Comparison of ENCODE assay signal across 21 mouse cellular contexts in the genomic region with DNA sequence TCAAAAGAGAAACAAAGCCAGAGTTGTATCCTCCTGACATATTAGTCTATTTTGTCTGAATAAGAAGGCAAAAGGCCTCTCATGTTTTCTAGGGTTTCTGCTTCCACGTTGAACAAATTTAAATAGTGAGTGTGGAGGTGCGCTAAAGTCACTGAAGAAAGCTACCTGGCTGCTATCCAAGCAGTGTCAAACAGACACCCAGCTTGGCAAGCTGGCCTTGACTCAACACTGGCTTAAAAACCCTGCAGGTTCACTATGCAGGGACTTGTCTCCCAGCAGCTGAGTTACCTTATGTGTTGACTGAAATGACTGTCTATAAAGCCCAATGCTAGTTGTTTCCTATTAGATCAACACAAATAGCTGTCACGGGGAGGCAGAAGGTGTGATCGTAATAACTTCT.
DNase-seq lines count a peak whose midpoint lies in the region; ATAC-seq and TF ChIP-seq lines count a peak whose summit lies in the region.
"Had no signal": no experiment of that assay in that cellular context is flagged by ENCODE, and none has a peak within 500 bp of the region (broad histone marks: within the 10 kb centered on the region; RNA-seq: fewer than 3 reads in every experiment).

No protein-coding gene starts in this region.

- no peak for TF ChIP-seq POLR2A in cortical plate, adult 2 months (IDR thresholded peaks at IDR 0.05; ENCODE audit: extremely low read depth, insufficient read depth, low read length)

- 56% methylated on average over 4 of the region's 4 CpGs for WGBS in forebrain, embryonic 15.5 days
- WGBS in forebrain, embryonic 10.5 days, result 89% methylated on average over 4 of the region's 4 CpGs
- WGBS in hindbrain, postnatal 0 days, result 57% methylated on average over 4 of the region's 4 CpGs
- WGBS in hindbrain, embryonic 13.5 days, result 84% methylated on average over 4 of the region's 4 CpGs

- H3K9ac ChIP-seq in forebrain, embryonic 15.5 days (replicated peaks), result no peak overlapping the region
- no peak overlapping the region for H3K9ac ChIP-seq in hindbrain, postnatal 0 days (replicated peaks; ENCODE audit: low read length)
- no peak overlapping the region for H3K9ac ChIP-seq in hindbrain, embryonic 13.5 days
- H3K9ac ChIP-seq: heart, embryonic 15.5 days; hindbrain, embryonic 15.5 days had no signal

- H3K4me3 ChIP-seq in forebrain, embryonic 15.5 days, result no peak overlapping the region
- H3K4me3 ChIP-seq in forebrain, embryonic 10.5 days, result no peak overlapping the region
- no peak overlapping the region for H3K4me3 ChIP-seq in hindbrain, postnatal 0 days (ENCODE audit: low read length)
- no peak overlapping the region for H3K4me3 ChIP-seq in hindbrain, embryonic 13.5 days
- no peak overlapping the region for H3K4me3 ChIP-seq in cortical plate, adult 2 months (ENCODE audit: insufficient read depth, low read length)
- H3K4me3 ChIP-seq: heart, embryonic 15.5 days; hindbrain, embryonic 10.5 days; hindbrain, embryonic 15.5 days had no signal

- TF ChIP-seq CTCF in hindbrain, postnatal 0 days (IDR thresholded peaks at IDR 0.05; ENCODE audit: low read depth), result no peak
- no peak for TF ChIP-seq CTCF in cortical plate, adult 2 months (IDR thresholded peaks at IDR 0.05; ENCODE audit: extremely low read depth, insufficient read depth, low read length)

- H3K9me3 ChIP-seq in forebrain, embryonic 15.5 days, result no peaks in the 10 kb centered on the region
- no peaks in the 10 kb centered on the region for H3K9me3 ChIP-seq in forebrain, embryonic 10.5 days
- H3K9me3 ChIP-seq in hindbrain, postnatal 0 days (ENCODE audit: low read length), result no peaks in the 10 kb centered on the region
- no peaks in the 10 kb centered on the region for H3K9me3 ChIP-seq in hindbrain, embryonic 13.5 days
- H3K9me3 ChIP-seq: heart, embryonic 15.5 days; hindbrain, embryonic 10.5 days; hindbrain, embryonic 15.5 days had no signal

- no peaks in the 10 kb centered on the region for H3K36me3 ChIP-seq in forebrain, embryonic 15.5 days
- no peaks in the 10 kb centered on the region for H3K36me3 ChIP-seq in forebrain, embryonic 10.5 days (replicated peaks)
- H3K36me3 ChIP-seq in hindbrain, postnatal 0 days (ENCODE audit: insufficient read depth, low read length), result no peaks in the 10 kb centered on the region
- no peaks in the 10 kb centered on the region for H3K36me3 ChIP-seq in hindbrain, embryonic 13.5 days
- H3K36me3 ChIP-seq: heart, embryonic 15.5 days; hindbrain, embryonic 10.5 days; hindbrain, embryonic 15.5 days had no signal

- H3K27ac ChIP-seq in forebrain, embryonic 15.5 days (replicated peaks), result 0 out of 2 replicates have a peak overlapping the region, but pooled peaks have one; percentile 27
- no peak overlapping the region for H3K27ac ChIP-seq in forebrain, embryonic 10.5 days
- H3K27ac ChIP-seq in hindbrain, postnatal 0 days, result no peak overlapping the region
- H3K27ac ChIP-seq in hindbrain, embryonic 13.5 days, result no peak overlapping the region
- peak overlapping the region; percentile 57; the same call in 1 of the 2 replicates for H3K27ac ChIP-seq in cortical plate, adult 2 months (ENCODE audit: insufficient read depth, low read length)
- H3K27ac ChIP-seq: heart, embryonic 15.5 days; hindbrain, embryonic 10.5 days; hindbrain, embryonic 15.5 days; kidney, postnatal 0 days had no signal

- H3K4me1 ChIP-seq in forebrain, embryonic 15.5 days, result no peaks in the 10 kb centered on the region
- H3K4me1 ChIP-seq in forebrain, embryonic 10.5 days, result no peaks in the 10 kb centered on the region
- H3K4me1 ChIP-seq in hindbrain, postnatal 0 days (ENCODE audit: insufficient read depth, low read length), result 0 out of 2 replicates have a peak, but pooled peaks cover 6% of the 10 kb centered on the region
- no peaks in the 10 kb centered on the region for H3K4me1 ChIP-seq in hindbrain, embryonic 13.5 days (replicated peaks)
- peaks cover 7% of the 10 kb centered on the region; the same call in 1 of the 2 replicates for H3K4me1 ChIP-seq in cortical plate, adult 2 months (ENCODE audit: control insufficient read depth, insufficient read depth, low read length)
- H3K4me1 ChIP-seq: heart, embryonic 15.5 days; hindbrain, embryonic 10.5 days had no signal

- no peak for ATAC-seq in forebrain, embryonic 15.5 days (replicated peaks)
- no peak for ATAC-seq in hindbrain, postnatal 0 days
- ATAC-seq in hindbrain, embryonic 13.5 days (ENCODE audit: low FRiP score), result no peak
- ATAC-seq: forebrain, embryonic 16.5 days; inflammation-experienced regulatory T-cells, adult 6 months had no signal

- no peak overlapping the region for H3K4me2 ChIP-seq in forebrain, embryonic 15.5 days (replicated peaks)
- H3K4me2 ChIP-seq in hindbrain, postnatal 0 days (ENCODE audit: low read depth, low read length), result no peak overlapping the region
- no peak overlapping the region for H3K4me2 ChIP-seq in hindbrain, embryonic 13.5 days
- H3K4me2 ChIP-seq: heart, embryonic 11.5 days; heart, embryonic 15.5 days; hindbrain, embryonic 15.5 days had no signal

- peak; percentile 29 to 44 for DNase-seq in cerebellum, postnatal 10 days
- no peak for DNase-seq in cerebellum, adult 8-10 months
- no peak for DNase-seq in forebrain, embryonic 10.5 days (ENCODE audit: extremely low spot score, low spot score)
- peak; percentile 43 for DNase-seq in hindbrain, postnatal 0 days (ENCODE audit: low spot score)
- DNase-seq in liver, result no peak
- DNase-seq: adrenal gland, adult 2 months; adrenal gland, postnatal 36 days; cerebellum, postnatal 36 days; gastrocnemius, postnatal 10 days; kidney, adult 11 months; kidney, adult 9 months had no signal

- no peaks in the 10 kb centered on the region for H3K27me3 ChIP-seq in forebrain, embryonic 15.5 days
- H3K27me3 ChIP-seq in forebrain, embryonic 10.5 days (ENCODE audit: poor library complexity, severe bottlenecking), result no peaks in the 10 kb centered on the region
- no peaks in the 10 kb centered on the region for H3K27me3 ChIP-seq in hindbrain, postnatal 0 days (ENCODE audit: insufficient read depth, low read length)
- H3K27me3 ChIP-seq in hindbrain, embryonic 13.5 days, result no peaks in the 10 kb centered on the region
- H3K27me3 ChIP-seq: heart, embryonic 15.5 days; hindbrain, embryonic 15.5 days had no signal

Comparison
In these comparisons a context has a peak if more than half of its experiments do, and no peak if none do; other contexts are left out.
1. DNase-seq: peak in cerebellum, postnatal 10 days (2 of 2) and hindbrain, postnatal 0 days (single experiment); none in cerebellum, adult 8-10 months (single experiment), forebrain, embryonic 10.5 days (single experiment) and liver (single experiment).
2. H3K27ac ChIP-seq: peak in forebrain, embryonic 15.5 days (single experiment) and cortical plate, adult 2 months (single experiment); none in forebrain, embryonic 10.5 days (single experiment), hindbrain, postnatal 0 days (single experiment) and hindbrain, embryonic 13.5 days (single experiment).